ENCODE assay signal across 7 mouse cellular contexts in the genomic region with DNA sequence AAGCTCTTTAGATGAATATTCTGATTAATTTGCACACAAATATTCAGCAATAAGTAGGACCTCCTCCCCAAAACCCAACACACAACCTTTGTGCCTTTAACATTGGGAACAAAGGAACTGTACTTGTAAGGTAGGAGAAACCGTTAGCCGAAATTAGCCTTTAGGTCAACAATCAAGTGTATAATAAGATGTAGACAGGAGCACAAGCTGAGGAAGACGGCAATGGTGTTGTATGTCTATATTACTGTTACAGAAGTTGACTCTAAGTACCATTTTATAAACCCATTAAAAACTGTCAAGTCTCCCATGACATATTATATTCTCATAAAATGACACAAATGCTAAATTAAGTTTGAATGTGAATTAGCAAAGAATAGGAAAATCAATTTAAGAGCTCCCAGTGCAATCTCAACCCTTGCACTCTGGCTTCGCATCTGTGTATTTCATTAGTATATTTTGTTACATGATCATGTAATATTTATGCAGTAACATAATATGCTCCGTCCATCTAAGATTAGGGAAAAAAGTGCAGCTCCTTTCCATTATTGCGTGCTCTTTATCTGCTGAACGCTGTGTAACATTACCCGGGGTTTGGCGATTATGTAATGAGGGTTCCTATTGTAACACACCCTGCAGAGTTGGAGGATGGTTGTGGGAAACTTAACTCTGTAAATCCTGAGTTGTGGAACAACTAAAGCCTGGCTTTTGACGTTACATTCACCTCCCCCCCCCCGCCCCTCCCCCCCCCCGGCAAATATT.
DNase-seq lines count a peak whose midpoint lies in the region; ATAC-seq and TF ChIP-seq lines count a peak whose summit lies in the region.

No protein-coding gene starts in this region.

- 0 out of 2 replicates have a peak, but pooled peaks cover 2% of the 10 kb centered on the region for H3K4me1 ChIP-seq in liver, postnatal 0 days (ENCODE audit: insufficient read depth)
- H3K4me1 ChIP-seq in liver, embryonic 11.5 days (replicated peaks; ENCODE audit: control insufficient read depth, insufficient read depth, low read length): no peaks in the 10 kb centered on the region
- H3K4me1 ChIP-seq in forebrain, embryonic 11.5 days (replicated peaks; ENCODE audit: control insufficient read depth, insufficient read depth, low read length): no peaks in the 10 kb centered on the region
- 0 out of 2 replicates have a peak, but pooled peaks cover 4% of the 10 kb centered on the region for H3K4me1 ChIP-seq in intestine, embryonic 15.5 days (replicated peaks)

- no peak for TF ChIP-seq EP300 in liver, postnatal 0 days (IDR thresholded peaks at IDR 0.05; ENCODE audit: low read depth)

- H3K36me3 ChIP-seq in liver, postnatal 0 days (replicated peaks; ENCODE audit: insufficient read depth, low read length): no peaks in the 10 kb centered on the region
- no peaks in the 10 kb centered on the region for H3K36me3 ChIP-seq in liver, embryonic 11.5 days (ENCODE audit: control insufficient read depth, insufficient read depth, low read length)
- no peaks in the 10 kb centered on the region for H3K36me3 ChIP-seq in forebrain, embryonic 11.5 days (ENCODE audit: control insufficient read depth, insufficient read depth, low read length)
- no peaks in the 10 kb centered on the region for H3K36me3 ChIP-seq in intestine, embryonic 15.5 days

- no peak for DNase-seq in liver, postnatal 0 days
- DNase-seq in liver, embryonic 11.5 days (ENCODE audit: low spot score): no peak
- no peak for DNase-seq in forebrain, embryonic 11.5 days (ENCODE audit: low spot score)
- peak; percentile 48 for DNase-seq in skeletal muscle tissue, adult 2 months (ENCODE audit: low read depth, low spot score)
- DNase-seq in thymus, postnatal 10 days (ENCODE audit: low spot score in 2 of 2): no peak
- no peak for DNase-seq in kidney, adult 11 months

- no peaks in the 10 kb centered on the region; the same call in 1 of the 2 replicates for H3K9me3 ChIP-seq in liver, postnatal 0 days (ENCODE audit: low read length)
- no peaks in the 10 kb centered on the region for H3K9me3 ChIP-seq in liver, embryonic 11.5 days (ENCODE audit: control insufficient read depth, low read length)
- no peaks in the 10 kb centered on the region for H3K9me3 ChIP-seq in forebrain, embryonic 11.5 days (ENCODE audit: control insufficient read depth, low read length)
- H3K9me3 ChIP-seq in intestine, embryonic 15.5 days: no peaks in the 10 kb centered on the region

- no peaks in the 10 kb centered on the region for H3K27me3 ChIP-seq in liver, postnatal 0 days (ENCODE audit: insufficient read depth, low read length)
- no peaks in the 10 kb centered on the region for H3K27me3 ChIP-seq in liver, embryonic 11.5 days (replicated peaks; ENCODE audit: control insufficient read depth, insufficient read depth, low read length)
- no peaks in the 10 kb centered on the region for H3K27me3 ChIP-seq in forebrain, embryonic 11.5 days (ENCODE audit: control insufficient read depth, insufficient read depth, low read length)
- H3K27me3 ChIP-seq in intestine, embryonic 15.5 days (replicated peaks): no peaks in the 10 kb centered on the region

- no peak overlapping the region for H3K9ac ChIP-seq in liver, postnatal 0 days (replicated peaks)
- no peak overlapping the region for H3K9ac ChIP-seq in liver, embryonic 11.5 days (ENCODE audit: low read depth, low read length)
- no peak overlapping the region for H3K9ac ChIP-seq in forebrain, embryonic 11.5 days (ENCODE audit: low read length)
- H3K9ac ChIP-seq in intestine, embryonic 15.5 days: no peak overlapping the region

- peak overlapping the region; percentile 18; the same call in 1 of the 2 replicates for H3K4me2 ChIP-seq in liver, postnatal 0 days (ENCODE audit: low read depth, low read length)
- H3K4me2 ChIP-seq in liver, embryonic 11.5 days: no peak overlapping the region
- H3K4me2 ChIP-seq in forebrain, embryonic 11.5 days (ENCODE audit: low read depth, low read length, severe bottlenecking): no peak overlapping the region
- no peak overlapping the region for H3K4me2 ChIP-seq in intestine, embryonic 15.5 days (replicated peaks)

- no peak overlapping the region for H3K27ac ChIP-seq in liver, postnatal 0 days (ENCODE audit: low read depth)
- no peak overlapping the region for H3K27ac ChIP-seq in liver, embryonic 11.5 days (ENCODE audit: low read depth, low read length)
- H3K27ac ChIP-seq in forebrain, embryonic 11.5 days (ENCODE audit: low read depth, low read length): no peak overlapping the region
- no peak overlapping the region for H3K27ac ChIP-seq in intestine, embryonic 15.5 days

- 48% methylated on average over 12 of the region's 12 CpGs for WGBS in liver, postnatal 0 days (ENCODE audit: insufficient replicate concordance)
- WGBS in liver, embryonic 11.5 days: 61% methylated on average over 11 of the region's 12 CpGs
- 31% methylated on average over 11 of the region's 12 CpGs for WGBS in forebrain, embryonic 11.5 days
- 37% methylated on average over 12 of the region's 12 CpGs for WGBS in intestine, embryonic 15.5 days

- H3K4me3 ChIP-seq in liver, postnatal 0 days (ENCODE audit: low read depth, low read length): no peak overlapping the region
- H3K4me3 ChIP-seq in liver, embryonic 11.5 days (ENCODE audit: low read depth, low read length): no peak overlapping the region
- H3K4me3 ChIP-seq in forebrain, embryonic 11.5 days (ENCODE audit: low read depth, low read length): no peak overlapping the region
- no peak overlapping the region for H3K4me3 ChIP-seq in intestine, embryonic 15.5 days (replicated peaks)

- TF ChIP-seq CTCF in liver, postnatal 0 days (IDR thresholded peaks at IDR 0.05; ENCODE audit: low read depth): no peak

- no peak for ATAC-seq in liver, postnatal 0 days
- ATAC-seq in liver, embryonic 11.5 days (replicated peaks; ENCODE audit: low FRiP score): no peak
- peak; percentile 73 for ATAC-seq in forebrain, embryonic 11.5 days (replicated peaks; ENCODE audit: low FRiP score)
- peak; percentile 61; the same call in 1 of the 2 replicates for ATAC-seq in intestine, embryonic 15.5 days

Comparison
In these comparisons a context has a peak if more than half of its experiments do, and no peak if none do; other contexts are left out.
1. ATAC-seq: peak in forebrain, embryonic 11.5 days (single experiment) and intestine, embryonic 15.5 days (single experiment); none in liver, postnatal 0 days (single experiment) and liver, embryonic 11.5 days (single experiment).